Mouse (Mus musculus): ENCODE data around the gene Sgms2. TPM values are rescaled to one million over a fixed set of nuclear protein-coding genes. Genes with fewer than 3 reads are reported as not detected.

The Sgms2 gene
- 1 to 10 TPM; 2.3 to 5.1 TPM for total RNA-seq (2021)
- long read RNA-seq, experiment 1, partial matches to known transcripts: 1 of 3 reads
- long read RNA-seq, experiment 1, other reads (novel, unspliced or antisense): 2 of 3 reads
- long read RNA-seq, experiment 2, partial matches to known transcripts: 0 of 1 reads
- long read RNA-seq, experiment 2, other reads (novel, unspliced or antisense): 1 of 1 reads

GRCm38 (mm10) chr3:131491361-131491925, at the start of gene Sgms2:
TSS of gene Sgms2 (minus strand) at chr3:131491411.
- DNase-seq (ENCODE audit: low spot score in 2 of 2): no peak

- no peak for DNase-seq (ENCODE audit: low spot score in 2 of 2)
These were observed 34.0 kb upstream of the Sgms2 start for GRCm38 (mm10) chr3:131525229-131525628.

GRCm38 (mm10) chr3:131524779-131525178, 33.6 kb upstream of the Sgms2 start:
- peak; percentile 32 to 58 for DNase-seq (ENCODE audit: low spot score in 2 of 2)

GRCm38 (mm10) chr3:131524210-131524609, 33.0 kb upstream of the Sgms2 start:
- no peak for DNase-seq (ENCODE audit: low spot score in 2 of 2)

DNA sequence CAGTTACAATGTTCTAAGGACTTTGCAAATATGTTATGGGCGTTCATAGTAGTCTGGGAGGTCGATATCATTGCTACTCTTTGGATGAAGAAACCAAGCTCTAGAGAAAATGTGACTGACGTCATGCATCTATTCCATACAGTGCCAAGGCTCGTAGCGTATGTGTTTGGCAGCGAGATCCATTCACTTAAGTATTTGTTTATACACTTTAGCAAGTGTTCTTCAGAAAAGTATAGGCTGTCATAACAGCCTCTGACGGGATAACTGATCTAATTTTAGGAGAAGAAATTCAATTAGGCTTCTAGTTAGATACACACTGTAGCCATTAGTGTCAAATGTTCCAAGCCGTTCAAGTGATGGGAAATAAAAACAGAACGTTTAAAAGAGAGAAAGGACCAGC, 32.5 kb upstream of the Sgms2 start:
- no peak for DNase-seq (ENCODE audit: low spot score in 2 of 2)

GRCm38 (mm10) chr3:131522243-131522642, 31.0 kb upstream of the Sgms2 start:
- no peak for DNase-seq (ENCODE audit: low spot score in 2 of 2)

- DNase-seq (ENCODE audit: low spot score in 2 of 2): no peak
These were observed 30.0 kb upstream of the Sgms2 start for GRCm38 (mm10) chr3:131521206-131521605.

DNA sequence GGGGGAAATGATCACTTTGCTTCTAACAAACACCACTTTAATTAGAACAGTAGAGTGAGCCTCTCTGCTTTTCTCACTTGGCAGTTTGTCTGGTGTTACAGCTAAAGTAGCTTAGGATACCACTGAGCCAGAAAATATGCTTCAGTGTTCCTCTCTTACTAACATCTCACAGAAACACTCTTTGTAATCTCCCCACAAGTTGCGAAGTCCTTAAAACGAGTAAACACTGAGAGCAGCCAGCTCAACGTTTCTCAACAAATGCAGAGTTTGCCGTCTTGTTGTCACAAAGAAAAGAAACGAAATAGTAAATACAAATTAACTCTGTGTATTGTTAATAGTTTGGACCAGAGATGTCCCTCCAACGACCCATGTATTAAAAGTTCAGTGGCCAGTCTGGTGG, 26.5 kb upstream of the Sgms2 start:
- DNase-seq (ENCODE audit: low spot score in 2 of 2): no peak

DNA sequence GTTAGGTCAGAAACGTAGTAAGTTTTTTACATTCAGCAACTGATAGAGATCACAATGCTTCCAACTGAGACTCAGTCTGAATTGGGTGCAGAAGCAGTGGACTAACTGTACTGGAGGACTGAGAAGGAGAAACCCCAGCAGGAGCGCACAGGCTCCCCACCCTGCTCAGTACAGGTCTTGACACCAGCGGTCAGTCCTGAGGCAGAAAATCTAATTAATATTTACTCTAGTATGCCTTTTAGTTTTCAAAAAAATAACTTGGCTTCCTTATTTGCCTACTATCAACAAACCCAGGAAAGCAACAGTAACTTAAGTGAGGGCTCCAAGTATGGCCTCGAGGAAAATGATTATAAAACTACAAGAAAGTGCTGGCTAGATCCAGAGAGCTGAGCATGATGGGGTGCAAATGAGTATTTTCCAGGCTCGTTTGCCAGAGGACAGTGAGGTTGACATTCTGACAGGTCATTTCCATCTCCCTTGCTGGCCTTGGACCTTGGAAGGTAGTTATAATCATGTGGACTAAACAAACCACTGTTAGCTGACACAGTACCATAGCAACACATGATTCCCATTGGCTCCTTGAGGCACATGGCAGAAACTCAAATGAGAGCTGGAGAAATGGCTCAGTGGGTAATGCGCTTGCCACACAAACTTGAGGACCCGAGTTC, 25.3 kb upstream of the Sgms2 start:
- DNase-seq (ENCODE audit: low spot score in 2 of 2): no peak

DNA sequence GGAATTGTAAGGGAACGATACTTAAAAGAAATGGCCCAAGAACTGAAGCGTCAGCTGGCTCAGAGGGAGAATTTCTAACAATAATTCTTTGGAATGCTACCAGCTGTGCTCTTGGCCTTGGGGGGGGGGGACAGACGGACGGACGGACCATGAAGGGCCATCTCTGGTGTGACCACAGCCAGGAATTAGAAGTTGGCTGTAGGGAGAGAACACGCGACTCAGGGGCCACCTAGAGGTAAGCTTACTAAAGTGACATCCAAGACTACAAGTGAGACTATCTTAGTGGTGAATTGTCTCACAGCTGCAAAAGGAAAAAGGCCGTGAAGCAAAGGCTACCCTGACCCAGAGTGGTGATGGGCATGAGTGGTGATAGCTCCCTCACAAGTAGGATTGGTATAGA, 20.4 kb upstream of the Sgms2 start:
- DNase-seq (ENCODE audit: low spot score in 2 of 2): no peak

DNA sequence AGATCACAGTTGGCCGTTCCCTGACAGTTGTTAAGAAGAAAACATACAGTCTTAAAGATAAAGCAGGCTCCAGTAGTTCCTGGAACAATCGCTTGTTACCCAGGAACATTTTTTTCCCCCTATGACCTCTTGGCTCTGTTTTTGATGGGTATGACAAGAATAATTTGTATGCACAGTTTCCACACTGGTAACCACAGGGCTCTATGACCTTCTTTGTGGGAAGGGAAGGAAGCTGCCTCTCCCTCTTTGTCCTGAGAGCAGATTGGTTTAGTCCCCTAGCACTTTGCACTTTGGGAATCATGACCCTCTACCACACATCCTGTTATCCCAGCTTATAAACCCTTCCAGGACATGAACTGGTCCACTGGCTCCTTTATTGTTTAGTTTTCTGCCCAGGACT, 16.8 kb upstream of the Sgms2 start:
- DNase-seq (ENCODE audit: low spot score in 2 of 2): no peak

- no peak for DNase-seq (ENCODE audit: low spot score in 2 of 2)
These were observed 13.5 kb upstream of the Sgms2 start for GRCm38 (mm10) chr3:131504595-131505223.

DNA sequence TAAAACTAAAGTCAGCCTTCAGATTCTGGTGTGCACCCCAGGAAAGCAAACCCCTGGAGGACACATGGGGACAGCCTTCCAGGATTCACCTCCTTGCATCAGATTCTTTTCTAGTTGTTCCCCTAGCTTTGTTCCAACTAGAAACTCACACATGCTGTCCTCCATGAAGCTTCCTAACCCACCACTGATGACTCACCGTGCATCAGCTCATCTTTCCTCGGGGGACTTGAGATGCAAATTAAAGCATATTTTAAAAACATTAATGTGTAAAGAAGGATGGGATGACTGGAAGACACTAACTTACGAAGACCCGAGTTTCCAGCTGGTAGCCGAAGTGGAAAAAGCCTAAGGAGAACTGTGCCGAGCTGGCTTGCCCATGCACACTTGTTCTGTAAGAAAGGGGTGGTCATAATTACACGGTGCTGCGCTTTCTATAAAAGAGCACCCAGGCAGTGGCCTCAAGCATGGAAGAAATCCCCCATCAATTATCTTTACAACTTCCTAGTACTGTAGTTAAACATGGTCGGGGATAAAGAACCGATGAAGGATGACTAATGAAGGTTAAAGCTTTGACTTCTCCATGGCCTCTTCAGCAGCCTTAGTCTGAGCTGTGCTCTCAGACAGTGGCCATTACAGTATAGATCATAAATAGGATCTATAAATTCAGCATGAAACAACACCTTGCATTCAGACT, 10.6 kb upstream of the Sgms2 start:
- no peak for DNase-seq (ENCODE audit: low spot score in 2 of 2)

DNA sequence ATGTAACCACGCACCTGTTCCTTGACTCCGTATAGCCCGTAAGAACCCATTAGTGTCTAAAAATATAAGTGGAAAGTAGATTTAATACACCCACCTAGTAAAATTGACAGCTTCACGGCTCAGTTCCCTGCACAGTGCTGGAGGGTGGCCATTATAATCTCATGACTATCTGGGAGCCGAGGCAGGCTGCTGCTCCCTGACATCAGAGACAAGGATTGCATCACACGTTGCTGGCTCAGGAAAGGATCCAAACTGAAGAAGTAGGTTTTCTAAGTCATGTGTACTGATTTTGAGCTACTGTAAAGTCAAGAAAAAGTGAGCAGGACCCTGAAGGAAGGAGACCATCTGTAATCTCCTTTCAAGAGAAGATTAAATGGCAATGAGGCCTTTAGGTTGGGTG, 8.4 kb upstream of the Sgms2 start:
- DNase-seq (ENCODE audit: low spot score in 2 of 2): no peak

DNA sequence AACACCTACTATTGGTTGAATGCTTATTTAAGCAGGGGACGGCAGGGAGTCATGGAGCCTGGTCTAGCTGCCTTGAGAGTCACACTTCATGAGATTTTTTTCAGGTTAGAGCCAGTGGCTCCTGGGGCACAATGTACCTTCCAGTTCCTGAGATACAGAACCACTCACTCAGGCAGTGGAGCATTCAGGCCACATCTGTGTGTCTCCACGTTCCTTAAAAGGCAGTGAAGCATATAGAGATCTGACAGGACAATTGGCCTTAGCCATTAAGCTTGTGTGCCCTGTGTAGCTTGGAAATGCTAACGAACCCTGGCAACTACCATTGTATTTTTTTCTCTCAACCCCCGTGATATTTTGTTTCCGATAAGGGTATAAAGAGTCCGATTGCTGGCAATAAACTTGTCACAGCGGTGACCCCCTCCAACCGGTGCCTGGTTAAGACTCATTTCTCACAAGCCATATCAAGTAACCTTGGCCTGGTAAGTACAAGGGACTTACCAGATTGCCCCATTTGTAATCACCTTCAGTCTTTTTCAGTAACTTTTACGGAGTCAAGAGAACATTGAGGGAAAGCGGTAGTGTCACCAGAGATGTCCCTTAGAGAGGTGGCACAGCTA, 5.4 kb upstream of the Sgms2 start:
- DNase-seq (ENCODE audit: low spot score in 2 of 2): no peak

GRCm38 (mm10) chr3:131495076-131495475, 3.9 kb upstream of the Sgms2 start:
- DNase-seq (ENCODE audit: low spot score in 2 of 2): no peak

DNA sequence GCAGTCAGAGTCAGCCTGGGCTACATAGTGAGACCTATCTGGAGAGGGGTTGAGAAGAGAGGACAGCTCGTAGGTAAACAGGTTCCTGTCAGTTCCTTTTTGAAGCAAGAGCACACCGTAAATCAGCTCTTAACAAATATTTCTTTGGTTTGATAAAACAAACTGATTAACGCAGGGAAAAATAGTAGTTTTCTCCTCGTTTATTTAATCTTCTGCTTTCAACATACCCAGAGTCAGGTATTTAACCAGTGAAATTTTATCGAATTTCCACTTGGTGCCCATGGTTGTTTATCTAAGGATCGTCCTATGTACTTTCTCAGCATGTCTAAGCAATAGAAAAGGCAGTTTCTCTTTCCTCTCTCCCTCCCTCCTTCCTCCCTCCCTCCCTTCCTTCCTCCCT, 2.0 kb upstream of the Sgms2 start:
- no peak for DNase-seq (ENCODE audit: low spot score in 2 of 2)

DNA sequence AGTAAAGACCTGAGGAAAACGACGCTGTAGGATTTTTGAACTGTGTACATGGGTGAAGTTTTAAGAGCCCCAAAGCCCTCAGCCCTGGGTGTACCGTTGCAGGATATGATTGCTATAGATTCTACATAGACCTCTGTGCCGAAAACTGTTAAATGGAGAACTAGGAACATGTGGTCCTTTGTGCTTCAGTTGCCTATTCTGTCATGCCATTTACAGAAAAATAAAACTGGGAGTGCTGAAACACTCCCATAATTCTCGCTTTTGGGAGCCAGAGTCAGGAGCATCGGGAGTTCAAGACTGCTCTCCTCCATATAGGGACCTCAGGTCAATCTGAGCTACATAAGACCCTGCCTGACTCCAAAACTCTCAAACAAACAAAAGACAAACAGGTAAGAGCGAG, 769 bp upstream of the Sgms2 start:
- DNase-seq (ENCODE audit: low spot score in 2 of 2): no peak

DNA sequence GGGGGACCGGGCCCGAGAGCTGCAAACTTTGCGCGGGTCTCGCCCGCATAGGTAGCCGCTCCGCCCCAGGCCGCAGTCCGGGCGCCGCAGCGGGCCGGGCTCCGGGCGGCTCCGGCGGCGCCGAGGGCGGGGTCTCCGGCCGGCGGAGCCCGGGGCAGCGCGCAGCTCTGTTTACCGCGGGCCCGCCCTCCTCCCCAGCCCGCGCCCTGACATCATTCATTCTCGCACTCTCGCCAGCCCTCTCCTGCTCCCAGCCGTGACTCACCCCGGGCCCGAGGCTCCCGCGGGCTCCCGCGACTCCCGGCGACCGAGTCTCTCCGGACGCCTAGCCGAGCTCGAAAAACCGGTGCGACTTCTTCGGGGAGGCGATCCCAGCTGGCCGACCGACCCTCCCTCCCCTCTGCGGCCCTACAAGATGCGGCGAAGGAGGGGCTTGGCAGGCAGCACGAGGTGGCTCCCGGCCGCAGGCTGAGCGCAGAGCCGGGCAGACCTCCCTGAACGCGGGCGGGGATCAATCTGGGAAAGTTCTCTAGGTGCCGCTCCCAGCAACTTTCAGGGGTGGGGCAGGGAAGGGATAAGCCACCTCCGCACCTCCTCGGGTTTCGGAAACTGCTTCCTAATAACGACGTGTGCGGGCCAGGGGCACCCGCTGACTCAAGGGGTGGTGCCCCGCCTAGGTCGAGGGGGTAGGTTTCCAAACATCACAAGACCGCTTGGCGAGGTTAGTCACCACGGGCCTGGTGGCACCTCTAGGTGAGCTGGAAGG, 885 bp downstream of the Sgms2 start:
- peak; percentile 34 to 54 for DNase-seq (ENCODE audit: low spot score in 2 of 2)

DNA sequence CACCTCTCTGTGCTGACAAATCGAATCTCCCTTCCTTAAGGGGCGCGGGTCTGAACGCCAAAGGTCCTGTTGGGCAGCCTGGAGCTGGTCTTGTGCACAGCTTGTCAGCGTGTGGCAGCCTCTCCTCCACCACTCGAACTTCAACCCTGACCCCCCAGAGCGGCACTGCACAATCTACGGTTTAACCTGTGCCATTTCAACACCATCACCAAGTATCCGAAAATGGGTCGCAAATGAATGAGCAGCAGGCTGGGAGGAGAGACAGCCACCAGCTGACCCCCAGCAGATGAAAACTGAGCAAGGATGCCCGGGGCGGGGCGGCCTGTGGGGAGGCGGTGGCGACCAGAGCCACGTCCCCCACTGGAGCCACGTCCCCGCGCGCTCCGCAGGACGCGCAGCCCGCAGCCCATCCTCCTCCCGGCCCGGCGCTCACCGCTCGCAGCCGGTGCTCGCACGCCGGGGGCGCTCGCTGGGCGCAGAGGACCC, 1.5 kb downstream of the Sgms2 start:
- DNase-seq (ENCODE audit: low spot score in 2 of 2): peak in 1 of 2 experiments; percentile 14
